16 mouse cellular contexts compared by ENCODE assay signal in the genomic region with DNA sequence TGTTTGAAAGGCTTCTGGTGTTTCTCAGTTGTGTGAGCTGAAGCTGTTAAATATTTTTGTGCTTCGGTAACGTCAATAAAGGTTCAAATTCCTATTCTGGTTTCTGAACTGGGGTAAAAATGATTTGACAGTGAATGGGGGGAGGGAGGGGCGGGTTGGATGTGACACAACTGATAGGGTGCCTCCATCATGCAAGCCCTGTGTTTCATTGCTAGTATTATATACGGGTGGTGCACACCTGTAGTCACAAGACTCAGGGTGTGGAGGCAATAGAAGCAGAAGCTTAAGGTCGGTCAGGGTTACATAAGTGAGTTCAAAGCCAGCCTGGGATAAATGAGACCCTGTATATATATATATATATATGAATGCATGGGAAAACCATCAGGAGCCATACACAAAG. TPM values are rescaled to one million over a fixed set of nuclear protein-coding genes. Genes with fewer than 3 reads are reported as not detected.
DNase-seq lines count a peak whose midpoint lies in the region; ATAC-seq and TF ChIP-seq lines count a peak whose summit lies in the region.
"Had no signal": no experiment of that assay in that cellular context is flagged by ENCODE, and none has a peak within 500 bp of the region (broad histone marks: within the 10 kb centered on the region; RNA-seq: fewer than 3 reads in every experiment).

No protein-coding gene starts in this region.

- H3K4me1 ChIP-seq in heart, adult 2 months (ENCODE audit: control insufficient read depth, insufficient read depth, low read length): peaks cover 17% of the 10 kb centered on the region
- H3K4me1 ChIP-seq in ES-E14 (ENCODE audit: control insufficient read depth in 2 of 2, insufficient read depth in 2 of 2, low read length in 2 of 2, poor library complexity in 1 of 2): peaks cover 10 to 46% of the 10 kb centered on the region in 2 experiments
- H3K4me1 ChIP-seq in liver, embryonic 15.5 days (replicated peaks): peaks cover 53% of the 10 kb centered on the region

- DNase-seq in heart, adult 2 months: no peak
- no peak for DNase-seq in heart, adult 9 months (ENCODE audit: low spot score in 2 of 2)
- DNase-seq in layer of hippocampus, adult 2 months (ENCODE audit: low spot score in 2 of 2): no peak
- DNase-seq in layer of hippocampus, adult 8-10 months (ENCODE audit: low spot score in 2 of 2): no peak
- DNase-seq in ES-E14 (ENCODE audit: low read depth, low spot score): no peak
- no peak for DNase-seq in testis, postnatal 14 days (ENCODE audit: low spot score)
- DNase-seq in adrenal gland, adult (ENCODE audit: inconsistent age in 2 of 2, low spot score in 1 of 2): no peak
- DNase-seq: B cell, adult 2 months; midbrain, embryonic 14.5 days; thymus, postnatal 36 days had no signal

- H3K27ac ChIP-seq in heart, adult 2 months: peak overlapping the region; percentile 84
- H3K27ac ChIP-seq in layer of hippocampus, adult 2 months: peak overlapping the region; percentile 93
- peak overlapping the region; percentile 41; the same call in 1 of the 2 replicates for H3K27ac ChIP-seq in ES-E14 (ENCODE audit: insufficient read depth, low read depth, low read length, poor library complexity, severe bottlenecking)
- peak overlapping the region; percentile 76; the same call in 1 of the 2 replicates for H3K27ac ChIP-seq in liver, embryonic 15.5 days (replicated peaks)
- H3K27ac ChIP-seq: liver, embryonic 14.5 days; neural tube, embryonic 12.5 days had no signal

- TF ChIP-seq EP300 in heart, adult 2 months (IDR thresholded peaks at IDR 0.05; ENCODE audit: insufficient read depth, low read depth, low read length): no peak

- intact Hi-C loops in heart, adult 2 months (cut with DNase I): no loop called here

- H3K4me3 ChIP-seq in heart, adult 2 months: no peak overlapping the region
- no peak overlapping the region for H3K4me3 ChIP-seq in layer of hippocampus, adult 2 months
- H3K4me3 ChIP-seq in ES-E14 (ENCODE audit: insufficient read depth in 1 of 2, low read depth in 1 of 2, low read length in 2 of 2, poor library complexity in 1 of 2, severe bottlenecking in 1 of 2): no peak overlapping the region
- no peak overlapping the region for H3K4me3 ChIP-seq in liver, embryonic 15.5 days (replicated peaks)
- H3K4me3 ChIP-seq: neural tube, embryonic 12.5 days had no signal

- H3K4me2 ChIP-seq in liver, embryonic 15.5 days: no peak overlapping the region

- H3K79me2 ChIP-seq in heart, adult 2 months (replicated peaks; ENCODE audit: control insufficient read depth, insufficient read depth, low read length): no peaks in the 10 kb centered on the region

- WGBS in heart, adult 2 months: 81% methylated on average over 5 of the region's 5 CpGs
- 45% methylated on average over 5 of the region's 5 CpGs for WGBS in liver, embryonic 15.5 days (ENCODE audit: insufficient replicate concordance)

- ATAC-seq in liver, embryonic 15.5 days (ENCODE audit: insufficient read depth): no peak

- no peaks in the 10 kb centered on the region for H3K9me3 ChIP-seq in ES-E14 (ENCODE audit: control insufficient read depth, insufficient read depth, low read depth, low read length)
- H3K9me3 ChIP-seq in liver, embryonic 15.5 days (replicated peaks): no peaks in the 10 kb centered on the region
- H3K9me3 ChIP-seq: neural tube, embryonic 12.5 days had no signal

- TF ChIP-seq POLR2A in heart, adult 2 months (IDR thresholded peaks at IDR 0.05; ENCODE audit: insufficient read depth, low read depth, low read length): no peak

- H3K27me3 ChIP-seq in heart, adult 2 months (ENCODE audit: control insufficient read depth, insufficient read depth, low read length): no peaks in the 10 kb centered on the region
- H3K27me3 ChIP-seq in liver, embryonic 15.5 days: no peaks in the 10 kb centered on the region

- no peaks in the 10 kb centered on the region for H3K36me3 ChIP-seq in heart, adult 2 months (ENCODE audit: control insufficient read depth, insufficient read depth, low read length)
- no peaks in the 10 kb centered on the region for H3K36me3 ChIP-seq in ES-E14 (ENCODE audit: control insufficient read depth, insufficient read depth, low read length, poor library complexity, severe bottlenecking)
- no peaks in the 10 kb centered on the region for H3K36me3 ChIP-seq in liver, embryonic 15.5 days (replicated peaks)
- H3K36me3 ChIP-seq: neural tube, embryonic 12.5 days had no signal

- H3K9ac ChIP-seq in heart, adult 2 months (ENCODE audit: low read depth, low read length): no peak overlapping the region
- H3K9ac ChIP-seq in ES-E14 (ENCODE audit: insufficient read depth, low read depth, low read length, poor library complexity, severe bottlenecking): no peak overlapping the region
- no peak overlapping the region for H3K9ac ChIP-seq in liver, embryonic 15.5 days
- H3K9ac ChIP-seq: liver, embryonic 14.5 days; neural tube, embryonic 12.5 days had no signal

- in situ Hi-C loops in ES-E14 (cut with MboI; ENCODE audit: low sequenced_read_pairs in 2 of 2, unreplicated experiment in 2 of 2): no loop called here

- no peak for TF ChIP-seq CTCF in heart, adult 2 months (IDR thresholded peaks at IDR 0.05)
- TF ChIP-seq CTCF in layer of hippocampus, adult 2 months (conservative IDR thresholded peaks at IDR 0.05): no peak

TF ChIP-seq in ES-E14, 5 proteins besides CTCF, POLR2A, EP300 and RAD21:
- TF ChIP-seq ZNF384 (IDR thresholded peaks at IDR 0.05; ENCODE audit: low read depth, low read length) (no peak), HCFC1 (IDR thresholded peaks at IDR 0.05; ENCODE audit: borderline replicate concordance, insufficient read depth, low read length) (no peak)
TF ChIP-seq in ES-E14: peak in this region for 0.

RNA-seq across cellular contexts. Expression of a gene that starts 1.4 kb away (rescaled TPM):
- total RNA-seq in heart, adult 2 months (2021): 100 to 1,000 TPM; 738 to 741 TPM
- 674 and 1,134 TPM in 2 replicates for polyA plus RNA-seq in heart, adult 2 months (2012; rRNA removed)
- total RNA-seq in layer of hippocampus, adult 2 months (2021): 100 to 1,000 TPM; 280 to 297 TPM
- total RNA-seq in layer of hippocampus, adult 8-10 months (2022): 100 to 1,000 TPM; 286 to 315 (median 301) TPM
- 621 and 827 TPM in 2 replicates for total RNA-seq in ES-E14 (2012; rRNA removed)
- 1,291 and 1,714 TPM in 2 replicates for polyA plus RNA-seq in liver, embryonic 15.5 days (2015; fragmentation: Nextera tagmentation; extraction: Ambion mirVana)

RNA-seq across cellular contexts. Expression of a gene that starts 21.1 kb away (rescaled TPM):
- total RNA-seq in heart, adult 2 months (2021): not detected
- polyA plus RNA-seq in heart, adult 2 months (2012; rRNA removed): 1.1 and 2.3 TPM in 2 replicates
- not detected for total RNA-seq in layer of hippocampus, adult 2 months (2021)
- total RNA-seq in layer of hippocampus, adult 8-10 months (2022): not detected
- total RNA-seq in ES-E14 (2012; rRNA removed): 3.4 and 3.9 TPM in 2 replicates
- polyA plus RNA-seq in liver, embryonic 15.5 days (2015; fragmentation: Nextera tagmentation; extraction: Ambion mirVana): 0.18 TPM in 1 of 2 replicates, not detected in the other
- total RNA-seq: adrenal gland, adult 18-20 months; heart, postnatal 36 days; layer of hippocampus, postnatal 25 days had no signal
- polyA plus RNA-seq: neural tube, embryonic 12.5 days had no signal

RNA-seq across cellular contexts. Expression of a gene that starts 44.0 kb away (rescaled TPM):
- 10 to 100 TPM; 15.7 to 17.2 TPM for total RNA-seq in heart, adult 2 months (2021)
- 4.8 and 8.9 TPM in 2 replicates for polyA plus RNA-seq in heart, adult 2 months (2012; rRNA removed)
- total RNA-seq in layer of hippocampus, adult 2 months (2021): 10 to 100 TPM; 35.0 to 36.1 TPM
- 10 to 100 TPM; 34.4 to 40.6 (median 36.0) TPM for total RNA-seq in layer of hippocampus, adult 8-10 months (2022)
- 57.5 and 71.7 TPM in 2 replicates for total RNA-seq in ES-E14 (2012; rRNA removed)
- polyA plus RNA-seq in liver, embryonic 15.5 days (2015; fragmentation: Nextera tagmentation; extraction: Ambion mirVana): 25.4 and 26.3 TPM in 2 replicates

RNA-seq across cellular contexts. Expression of a gene that starts 44.0 kb away (rescaled TPM):
- total RNA-seq in heart, adult 2 months (2021): 1 to 10 TPM; 7.5 to 9.2 TPM
- polyA plus RNA-seq in heart, adult 2 months (2012; rRNA removed): 5.2 and 8.4 TPM in 2 replicates
- total RNA-seq in layer of hippocampus, adult 2 months (2021): 10 to 100 TPM; 14.0 to 14.2 TPM
- 10 to 100 TPM; 15.9 to 22.1 (median 17.5) TPM for total RNA-seq in layer of hippocampus, adult 8-10 months (2022)
- total RNA-seq in ES-E14 (2012; rRNA removed): 17.4 and 18.0 TPM in 2 replicates
- polyA plus RNA-seq in liver, embryonic 15.5 days (2015; fragmentation: Nextera tagmentation; extraction: Ambion mirVana): 6.7 and 7.5 TPM in 2 replicates

Comparison
In these comparisons a context has a peak if more than half of its experiments do, and no peak if none do; other contexts are left out.
1. H3K27ac ChIP-seq: peak in every context shown above with its lines; median percentile 93 in layer of hippocampus, adult 2 months; 84 in heart, adult 2 months; 76 in liver, embryonic 15.5 days; 41 in ES-E14.